Mouse (Mus musculus) neural tube, embryonic 12.5 days (tissue): ENCODE data around the gene Flot1. TPM values are rescaled to one million over a fixed set of nuclear protein-coding genes. Genes with fewer than 3 reads are reported as not detected.
A peak's percentile ranks its signal among the peaks of the same experiment; 100 is the strongest.

ENCODE experiments used
- ATAC-seq: fragments of 200-750 bp; cut with Nextera tagmentation; 2 replicates; pipeline ENCODE4 v1.8.0; 2017; ENCODE audit warnings: low read depth, mild to moderate bottlenecking, moderate TSS enrichment, moderate library complexity; ENCODE audit not compliant: low FRiP score
- H3K27ac ChIP-seq: fragments of 300-500 bp; sonication (generic); 2 replicates; pipeline ENCODE4 v1.5.1; 2016
- H3K27me3 ChIP-seq: fragments of 300-500 bp; sonication (generic); replicated peaks from 2 replicates; pipeline ENCODE4 v1.6.1; 2016; ENCODE audit warnings: mild to moderate bottlenecking
- H3K36me3 ChIP-seq: fragments of 300-500 bp; sonication (generic); 2 replicates; pipeline ENCODE4 v1.6.1; 2016; ENCODE audit warnings: mild to moderate bottlenecking
- H3K4me1 ChIP-seq: fragments of 300-500 bp; sonication (generic); 2 replicates; pipeline ENCODE4 v1.6.1; 2016
- H3K4me2 ChIP-seq: fragments of 300-500 bp; sonication (generic); replicated peaks from 2 replicates; pipeline ENCODE4 v1.6.1; 2016; ENCODE audit warnings: mild to moderate bottlenecking
- H3K4me3 ChIP-seq: fragments of 300-500 bp; sonication (generic); 2 replicates; pipeline ENCODE4 v1.5.1; 2016
- H3K9ac ChIP-seq: fragments of 300-500 bp; sonication (generic); 2 replicates; pipeline ENCODE4 v1.6.1; 2016; ENCODE audit warnings: mild to moderate bottlenecking
- H3K9me3 ChIP-seq: fragments of 300-500 bp; sonication (generic); 2 replicates; pipeline ENCODE4 v1.6.1; 2016; ENCODE audit warnings: mild to moderate bottlenecking
- WGBS: fragments of 180-500 bp; shearing (Covaris S2); methylation state at CpG from one replicate; pipeline ENCODE4 v1.1.7; 2016; 5-methylcytosine and 5-hydroxymethylcytosine counted together
- polyA plus RNA-seq: library from polyadenylated mRNA; unstranded; fragments of >200 nt; fragmentation: Nextera tagmentation; extraction: Ambion mirVana; gene quantifications from 2 replicates; pipeline ENCODE4 v1.2.1, GENCODE M21; 2016

Gene Flot1
- polyA plus RNA-seq, 1 experiment from 2014 or later: 60.5 TPM

DNA sequence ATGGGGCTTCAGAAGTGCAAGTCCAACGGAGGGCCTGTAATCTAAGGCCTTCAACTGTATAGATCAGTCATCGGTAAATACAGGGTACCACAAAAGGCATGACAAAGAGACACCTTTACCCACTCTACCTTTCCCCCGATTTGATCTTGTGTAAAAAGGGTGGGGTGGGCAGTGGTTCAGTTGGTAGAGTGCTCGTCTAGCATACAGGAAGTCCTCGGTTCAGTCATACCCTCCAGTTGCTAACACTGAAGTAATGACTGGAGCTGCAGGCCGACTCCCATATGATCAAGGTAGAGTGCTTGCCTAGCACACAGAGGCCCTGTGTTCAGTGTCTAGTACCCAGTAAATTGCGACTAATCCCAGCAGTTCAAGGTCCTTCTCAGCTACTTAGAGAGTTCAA lies 9.4 kb upstream of the Flot1 start:
- Histone ChIP-seq H3K27ac (no peak overlapping the region), H3K9me3 (no peaks in the 10 kb centered on the region), H3K27me3 (no peaks in the 10 kb centered on the region), H3K4me3 (no peak overlapping the region), H3K9ac (no peak overlapping the region), H3K4me2 (no peak overlapping the region), H3K36me3 (no peaks in the 10 kb centered on the region), H3K4me1 (0 out of 2 replicates have a peak, but pooled peaks cover 9% of the 10 kb centered on the region)
- WGBS: 88% methylated on average over 7 of the region's 7 CpGs
- no peak for ATAC-seq

DNA sequence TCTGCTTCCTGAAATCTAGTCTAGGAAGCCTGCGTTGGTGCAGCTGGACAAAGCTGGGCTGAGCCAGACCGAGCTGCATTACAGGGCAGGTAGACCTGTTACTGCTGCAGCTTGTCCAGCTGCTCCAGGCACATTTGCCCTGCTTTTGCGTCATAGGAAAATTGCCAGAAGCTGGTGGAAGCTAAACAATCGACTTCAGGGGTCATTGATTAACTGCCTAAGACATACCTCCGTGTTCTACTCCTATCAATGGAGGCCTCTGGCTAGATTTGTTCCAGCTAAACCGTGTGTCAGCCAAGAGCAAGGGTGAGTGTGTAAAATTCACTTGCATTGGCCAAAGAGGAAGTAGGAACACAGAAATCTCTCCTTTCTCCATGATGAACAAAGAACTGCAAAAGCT lies 8.4 kb upstream of the Flot1 start:
- Histone ChIP-seq H3K4me2 (no peak overlapping the region), H3K9me3 (no peaks in the 10 kb centered on the region), H3K9ac (no peak overlapping the region), H3K4me1 (0 out of 2 replicates have a peak, but pooled peaks cover 9% of the 10 kb centered on the region), H3K27me3 (peaks cover 6% of the 10 kb centered on the region; the same call in 1 of the 2 replicates), H3K4me3 (no peak overlapping the region), H3K36me3 (no peaks in the 10 kb centered on the region), H3K27ac (no peak overlapping the region)
- WGBS: 58% methylated on average over 6 of the region's 6 CpGs
- ATAC-seq: no peak

DNA sequence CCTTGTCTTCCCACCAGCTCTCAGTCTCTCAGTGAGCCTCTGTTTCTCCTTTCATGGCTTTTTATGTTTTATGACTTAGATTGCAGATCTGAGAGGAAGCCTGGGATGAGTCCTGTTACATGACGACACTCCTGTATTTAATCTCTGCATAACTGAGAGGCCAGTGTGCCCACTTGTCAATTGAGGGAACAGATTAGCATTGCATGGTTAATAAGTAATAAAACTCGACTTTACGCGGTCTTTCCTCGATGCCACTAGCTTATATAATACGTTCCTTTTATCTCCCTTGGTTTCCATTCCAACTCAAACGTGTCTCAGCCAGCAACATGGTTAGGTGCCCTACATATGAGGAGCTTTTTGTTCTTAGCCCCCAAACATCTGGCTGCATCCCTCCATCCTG lies 7.2 kb upstream of the Flot1 start:
- 0 out of 2 replicates have a peak, but pooled peaks cover 9% of the 10 kb centered on the region for H3K4me1 ChIP-seq
- no peak overlapping the region for H3K27ac ChIP-seq
- H3K27me3 ChIP-seq: peaks cover 13% of the 10 kb centered on the region
- H3K4me3 ChIP-seq: no peak overlapping the region
- H3K9ac ChIP-seq: no peak overlapping the region
- WGBS: 58% methylated on average over 7 of the region's 7 CpGs
- no peaks in the 10 kb centered on the region for H3K9me3 ChIP-seq
- ATAC-seq: no peak
- H3K36me3 ChIP-seq: no peaks in the 10 kb centered on the region
- no peak overlapping the region for H3K4me2 ChIP-seq

DNA sequence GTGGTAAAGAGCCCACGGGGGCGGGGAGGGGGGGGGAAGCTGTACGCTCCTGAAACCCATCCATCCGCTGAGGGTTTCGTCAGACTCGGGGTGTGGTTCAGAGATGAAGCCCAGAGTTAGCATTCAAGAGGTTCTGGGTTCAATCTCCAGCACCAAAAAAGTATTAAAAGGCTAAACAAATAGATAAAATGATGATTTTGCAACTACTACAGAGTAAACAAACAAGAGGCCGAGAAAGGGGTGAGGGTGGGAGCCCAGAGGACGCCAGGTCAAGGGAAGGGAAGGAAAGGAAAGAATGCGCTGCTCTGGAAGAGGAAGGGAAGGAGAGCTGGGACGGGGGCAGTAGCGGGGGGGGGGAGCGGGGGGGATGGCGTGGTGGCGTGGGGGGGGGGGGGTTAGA lies 6.3 kb upstream of the Flot1 start:
- Histone ChIP-seq H3K4me1 (peaks cover 15% of the 10 kb centered on the region), H3K9ac (no peak overlapping the region), H3K9me3 (no peaks in the 10 kb centered on the region), H3K4me2 (no peak overlapping the region), H3K27me3 (peaks cover 18% of the 10 kb centered on the region), H3K36me3 (no peaks in the 10 kb centered on the region), H3K4me3 (no peak overlapping the region), H3K27ac (no peak overlapping the region)
- 49% methylated on average over 8 of the region's 14 CpGs for WGBS
- no peak for ATAC-seq

DNA sequence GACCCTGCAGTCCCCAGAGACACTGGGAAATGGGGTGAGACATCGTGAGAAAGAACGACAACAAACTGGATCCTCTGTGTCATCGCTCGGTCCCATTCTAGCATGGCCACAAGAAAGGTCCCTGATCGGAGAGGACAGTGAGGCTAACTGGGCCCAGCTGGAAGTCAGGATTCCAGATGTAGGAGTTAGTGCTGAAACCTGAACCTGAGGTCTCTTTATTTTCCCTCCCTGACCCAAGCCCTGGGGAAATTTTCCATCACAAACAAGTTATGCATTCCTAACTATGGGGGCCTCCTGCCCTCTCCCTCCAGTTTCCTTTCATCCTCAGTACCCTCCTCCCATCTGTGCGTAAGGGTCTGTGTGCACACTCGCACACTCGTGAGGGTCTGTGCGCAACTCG lies 5.8 kb upstream of the Flot1 start:
- Histone ChIP-seq H3K9ac (no peak overlapping the region), H3K4me1 (peaks cover 21% of the 10 kb centered on the region), H3K4me2 (no peak overlapping the region), H3K9me3 (no peaks in the 10 kb centered on the region), H3K4me3 (no peak overlapping the region), H3K36me3 (no peaks in the 10 kb centered on the region), H3K27me3 (peaks cover 18% of the 10 kb centered on the region), H3K27ac (no peak overlapping the region)
- ATAC-seq: no peak
- 56% methylated on average over 10 of the region's 10 CpGs for whole genome bisulfite sequencing

DNA sequence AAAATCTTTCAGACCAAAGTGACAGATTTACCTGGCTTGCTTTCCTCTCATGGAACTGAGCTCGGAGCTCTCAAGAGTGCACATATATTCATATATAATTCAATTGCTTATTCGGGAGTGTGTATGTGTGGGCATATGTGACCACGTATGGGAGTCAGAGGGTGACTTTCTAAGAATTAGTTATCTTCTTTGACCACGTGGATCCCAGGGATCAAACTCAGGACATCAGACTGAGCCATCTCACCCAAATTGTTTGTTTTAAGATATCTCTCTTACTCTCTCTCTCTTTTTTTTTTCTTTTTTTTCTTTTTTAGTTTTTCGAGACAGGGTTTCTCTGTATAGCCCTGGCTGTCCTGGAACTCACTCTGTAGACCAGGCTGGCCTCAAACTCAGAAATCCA lies 2.9 kb upstream of the Flot1 start:
- no peak overlapping the region for H3K4me2 ChIP-seq
- no peaks in the 10 kb centered on the region for H3K36me3 ChIP-seq
- H3K27me3 ChIP-seq: peaks cover 18% of the 10 kb centered on the region
- H3K27ac ChIP-seq: no peak overlapping the region
- ATAC-seq: no peak
- no peak overlapping the region for H3K9ac ChIP-seq
- peaks cover 35% of the 10 kb centered on the region for H3K4me1 ChIP-seq
- H3K4me3 ChIP-seq: no peak overlapping the region
- no peaks in the 10 kb centered on the region for H3K9me3 ChIP-seq
- 87% methylated on average over 5 of the region's 5 CpGs for WGBS

DNA sequence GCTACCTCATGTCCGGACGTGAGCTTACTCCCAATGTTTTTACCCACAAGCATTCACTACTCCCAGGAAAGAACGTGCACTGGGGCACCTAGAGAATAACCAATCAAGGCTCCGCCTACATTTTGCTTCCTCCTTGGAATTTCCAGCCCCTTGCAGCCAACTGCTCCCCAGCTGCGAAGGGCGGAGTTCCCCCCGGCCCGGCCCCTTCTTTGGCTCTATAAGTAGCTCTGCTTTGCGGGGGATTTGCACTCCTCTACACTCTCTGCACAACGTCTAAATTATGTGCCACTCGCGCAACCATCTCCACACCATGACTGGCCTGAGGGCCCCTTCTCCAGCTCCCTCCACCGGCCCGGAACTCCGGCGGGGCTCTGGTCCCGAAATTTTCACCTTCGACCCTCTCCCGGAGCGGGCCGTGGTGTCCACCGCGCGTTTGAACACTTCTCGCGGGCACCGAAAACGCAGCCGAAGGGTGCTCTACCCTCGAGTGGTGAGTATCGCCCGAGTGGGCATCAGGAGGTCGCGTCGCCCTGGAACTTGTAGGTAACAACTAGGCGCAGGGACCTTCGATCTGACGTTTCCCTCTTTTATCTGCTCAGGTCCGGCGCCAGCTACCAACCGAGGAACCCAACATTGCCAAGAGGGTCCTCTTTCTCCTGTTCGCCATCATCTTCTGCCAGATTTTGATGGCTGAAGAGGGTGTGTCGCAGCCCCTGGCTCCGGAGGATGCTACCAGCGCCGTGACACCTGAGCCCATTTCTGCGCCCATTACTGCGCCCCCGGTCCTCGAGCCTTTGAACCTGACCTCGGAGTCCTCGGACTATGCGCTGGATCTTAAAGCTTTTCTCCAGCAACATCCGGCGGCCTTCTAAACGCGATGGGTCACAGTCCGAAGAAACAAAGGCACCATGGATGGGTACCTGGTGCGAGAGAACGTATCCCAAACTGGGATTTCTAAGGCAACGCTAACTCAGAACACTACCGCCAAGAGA lies 1.3 kb upstream of the Flot1 start, which contains the start of gene Ier3:
Gene Ier3, plus strand, starts transcription at position 246 of the 992 bp plus-strand sequence.
- WGBS: under 1% methylated on average over 62 of the region's 62 CpGs
- Histone ChIP-seq H3K27me3 (peaks cover 18% of the 10 kb centered on the region), H3K4me2 (peak within 1 kb of the TSS; percentile 85), H3K36me3 (peaks cover 13% of the 10 kb centered on the region), H3K9me3 (no peaks in the 10 kb centered on the region), H3K27ac (no peak within 1 kb of the TSS), H3K9ac (peak within 1 kb of the TSS; percentile 70), H3K4me3 (peak within 1 kb of the TSS; percentile 72), H3K4me1 (peaks cover 30% of the 10 kb centered on the region)
- ATAC-seq: peak; percentile 17; the same call in 1 of the 2 replicates

DNA sequence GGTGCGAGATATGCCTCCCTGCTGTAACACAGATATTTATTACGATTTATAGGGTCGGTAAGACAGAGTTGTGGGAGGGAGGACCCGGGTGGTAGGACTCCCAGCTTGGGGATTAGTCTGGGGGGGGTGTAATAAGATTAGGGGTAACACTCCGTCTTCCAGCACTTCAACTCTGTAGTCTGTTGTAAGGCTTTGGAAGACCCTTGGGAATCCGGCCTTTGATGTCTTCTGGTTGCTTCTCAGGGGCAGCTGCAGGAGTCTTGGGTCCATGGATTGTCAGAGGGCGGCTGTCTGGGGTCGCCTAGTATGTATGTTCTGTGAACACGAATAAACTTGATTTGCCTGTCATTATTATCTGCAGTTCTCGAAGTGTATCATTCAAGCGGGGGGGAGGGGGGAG lies 466 bp upstream of the Flot1 start:
- ATAC-seq: peak; percentile 29; the same call in 1 of the 2 replicates
- peak overlapping the region; percentile 70 for H3K9ac ChIP-seq
- peaks cover 21% of the 10 kb centered on the region for H3K36me3 ChIP-seq
- H3K4me3 ChIP-seq: peak overlapping the region; percentile 72
- no peak overlapping the region for H3K27ac ChIP-seq
- H3K4me1 ChIP-seq: peaks cover 26% of the 10 kb centered on the region
- no peaks in the 10 kb centered on the region for H3K9me3 ChIP-seq
- WGBS: 2% methylated on average over 11 of the region's 11 CpGs
- peak overlapping the region; percentile 85 for H3K4me2 ChIP-seq
- H3K27me3 ChIP-seq: peaks cover 18% of the 10 kb centered on the region

DNA sequence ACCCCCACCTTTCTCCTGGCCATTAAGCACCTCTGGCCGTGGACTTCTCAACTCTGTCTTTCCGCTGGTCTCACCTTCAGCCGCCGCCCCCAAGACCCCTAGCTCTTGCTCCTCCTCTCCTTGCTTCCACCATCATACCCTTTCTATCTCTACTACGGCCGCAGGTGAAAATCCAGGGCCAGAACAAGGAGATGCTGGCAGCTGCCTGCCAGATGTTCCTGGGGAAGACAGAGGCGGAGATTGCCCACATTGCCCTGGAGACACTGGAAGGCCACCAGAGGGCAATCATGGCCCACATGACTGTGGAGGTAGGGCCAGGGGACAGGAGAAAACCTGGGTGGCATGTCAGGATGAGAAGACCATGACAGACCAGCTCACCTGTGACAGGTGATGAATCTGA lies 1.4 kb downstream of the Flot1 start:
- Histone ChIP-seq H3K9ac (peak overlapping the region; percentile 70), H3K4me1 (peaks cover 26% of the 10 kb centered on the region)

DNA sequence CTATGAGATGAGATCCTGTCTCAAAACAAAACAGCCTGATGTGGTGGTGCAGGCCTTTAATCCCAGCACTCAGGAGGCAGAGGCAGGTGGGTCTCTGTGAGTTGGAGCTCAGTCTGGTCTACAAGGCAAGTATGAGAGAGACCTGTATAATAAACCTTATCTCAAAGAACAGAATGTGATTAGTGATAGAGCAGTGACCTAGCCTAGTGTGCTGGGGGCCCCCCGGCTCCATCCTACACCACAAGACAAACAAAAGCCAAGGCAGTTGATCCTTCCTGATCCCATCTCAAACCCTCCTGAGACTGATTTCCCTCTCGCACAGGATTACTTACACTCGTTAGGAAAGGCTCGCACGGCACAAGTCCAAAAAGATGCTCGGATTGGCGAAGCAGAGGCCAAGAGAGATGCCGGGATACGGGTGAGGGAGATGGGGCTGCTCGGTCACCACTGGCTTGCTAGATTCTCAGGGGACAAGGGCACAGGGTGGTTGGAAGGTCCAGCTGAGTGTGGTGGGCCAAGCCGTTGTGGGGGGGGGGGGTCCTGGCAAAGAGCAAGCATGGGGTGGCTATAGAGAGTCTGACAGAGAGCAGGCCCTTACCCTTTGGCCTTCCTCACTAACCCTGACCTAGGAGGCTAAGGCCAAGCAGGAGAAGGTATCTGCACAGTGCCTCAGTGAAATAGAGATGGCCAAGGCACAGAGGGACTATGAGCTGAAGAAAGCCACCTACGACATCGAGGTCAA lies 2.2 kb downstream of the Flot1 start:
- Histone ChIP-seq H3K36me3 (peaks cover 28% of the 10 kb centered on the region), H3K9ac (no peak overlapping the region), H3K27me3 (peaks cover 8% of the 10 kb centered on the region; the same call in 1 of the 2 replicates), H3K9me3 (no peaks in the 10 kb centered on the region), H3K4me1 (peaks cover 33% of the 10 kb centered on the region), H3K27ac (no peak overlapping the region), H3K4me3 (no peak overlapping the region), H3K4me2 (no peak overlapping the region)
- no peak for ATAC-seq
- WGBS: 96% methylated on average over 13 of the region's 13 CpGs

More for the DNA sequence above, 1.4 kb downstream of the Flot1 start:
- H3K27me3 ChIP-seq: peaks cover 14% of the 10 kb centered on the region
- H3K9me3 ChIP-seq: no peaks in the 10 kb centered on the region
- no peak for ATAC-seq
- H3K4me2 ChIP-seq: peak overlapping the region; percentile 85
- 58% methylated on average over 7 of the region's 7 CpGs for WGBS
- H3K27ac ChIP-seq: no peak overlapping the region
- H3K36me3 ChIP-seq: peaks cover 28% of the 10 kb centered on the region
- H3K4me3 ChIP-seq: 0 out of 2 replicates have a peak overlapping the region, but pooled peaks have one; percentile 72

DNA sequence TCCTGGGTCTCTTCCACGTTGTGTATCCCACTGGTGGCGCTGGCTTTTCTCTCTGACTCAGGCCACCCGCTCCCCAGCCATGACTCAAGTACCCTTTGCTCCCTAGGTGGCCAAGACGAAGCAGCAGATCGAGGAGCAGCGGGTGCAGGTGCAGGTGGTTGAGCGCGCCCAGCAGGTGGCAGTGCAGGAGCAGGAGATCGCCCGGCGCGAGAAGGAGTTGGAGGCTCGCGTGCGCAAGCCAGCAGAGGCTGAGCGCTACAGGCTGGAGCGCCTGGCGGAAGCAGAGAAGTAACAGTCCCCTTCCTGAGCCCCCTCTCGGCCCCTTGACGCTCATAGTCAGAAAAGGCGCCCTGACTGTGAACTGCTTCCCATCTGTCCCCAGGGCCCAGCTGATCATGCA lies 6.7 kb downstream of the Flot1 start:
- H3K9ac ChIP-seq: no peak overlapping the region
- H3K36me3 ChIP-seq: peaks cover 49% of the 10 kb centered on the region
- peaks cover 27% of the 10 kb centered on the region for H3K4me1 ChIP-seq
- ATAC-seq: peak; percentile 61
- H3K27ac ChIP-seq: no peak overlapping the region
- no peaks in the 10 kb centered on the region for H3K9me3 ChIP-seq
- peak overlapping the region; percentile 35 for H3K4me2 ChIP-seq
- H3K4me3 ChIP-seq: no peak overlapping the region
- H3K27me3 ChIP-seq: no peaks in the 10 kb centered on the region
- 2% methylated on average over 21 of the region's 21 CpGs for WGBS
